Mouse (Mus musculus) forebrain, embryonic 12.5 days (tissue): ENCODE measurements around the gene Rora. TPM values are rescaled to one million over a fixed set of nuclear protein-coding genes. Genes with fewer than 3 reads are reported as not detected.

Source experiments
- ATAC-seq: fragments of 200-750 bp; cut with Nextera tagmentation; 2 replicates; pipeline ENCODE4 v1.8.0; 2017; ENCODE audit warnings: moderate TSS enrichment; ENCODE audit not compliant: low FRiP score
- H3K27ac ChIP-seq: fragments of 300-500 bp; sonication (generic); 2 replicates; pipeline ENCODE4 v1.5.1; 2016; ENCODE audit warnings: mild to moderate bottlenecking
- H3K27me3 ChIP-seq: fragments of 300-500 bp; sonication (generic); 2 replicates; pipeline ENCODE4 v1.6.1; 2016; ENCODE audit warnings: mild to moderate bottlenecking
- H3K36me3 ChIP-seq: fragments of 300-500 bp; sonication (generic); replicated peaks from 2 replicates; pipeline ENCODE4 v1.6.1; 2016; ENCODE audit warnings: mild to moderate bottlenecking
- H3K4me1 ChIP-seq: fragments of 300-500 bp; sonication (generic); 2 replicates; pipeline ENCODE4 v1.6.1; 2016
- H3K4me2 ChIP-seq: fragments of 300-500 bp; sonication (generic); 2 replicates; pipeline ENCODE4 v1.6.1; 2016; ENCODE audit warnings: mild to moderate bottlenecking, moderate library complexity
- H3K4me3 ChIP-seq: fragments of 300-500 bp; sonication (generic); replicated peaks from 2 replicates; pipeline ENCODE4 v1.5.1; 2016; ENCODE audit warnings: mild to moderate bottlenecking
- H3K9ac ChIP-seq: fragments of 300-500 bp; sonication (generic); 2 replicates; pipeline ENCODE4 v1.6.1; 2016; ENCODE audit warnings: mild to moderate bottlenecking
- H3K9me3 ChIP-seq: fragments of 300-500 bp; sonication (generic); 2 replicates; pipeline ENCODE4 v1.6.1; 2016
- WGBS: fragments of 180-500 bp; shearing (Covaris S2); methylation state at CpG from one replicate; pipeline ENCODE4 v1.1.7; 2016; 5-methylcytosine and 5-hydroxymethylcytosine counted together
- polyA plus RNA-seq: library from polyadenylated mRNA; unstranded; fragments of >200 nt; fragmentation: Nextera tagmentation; extraction: Ambion mirVana; gene quantifications from 2 replicates; pipeline ENCODE4 v1.2.1, GENCODE M21; 2016

Gene Rora
- polyA plus RNA-seq, 1 experiment from 2014 or later = 7.3 TPM

GRCm38 (mm10) chr9:69125787-69126161 lies 472.2 kb downstream of the Rora start:
- Histone ChIP-seq H3K9me3 (no peaks in the 10 kb centered on the region), H3K9ac (no peak overlapping the region), H3K4me3 (peak overlapping the region; percentile 21; the same call in 1 of the 2 replicates), H3K4me1 (peaks cover 17% of the 10 kb centered on the region), H3K4me2 (peak overlapping the region; percentile 51), H3K27ac (no peak overlapping the region), H3K27me3 (peaks cover 4% of the 10 kb centered on the region; the same call in 1 of the 2 replicates), H3K36me3 (no peaks in the 10 kb centered on the region)
- no peak for ATAC-seq
- WGBS = 51% methylated on average over 7 of the region's 7 CpGs

GRCm38 (mm10) chr9:69126595-69126994 lies 473.0 kb downstream of the Rora start:
- no peaks in the 10 kb centered on the region for H3K9me3 ChIP-seq
- H3K9ac ChIP-seq = no peak overlapping the region
- no peak for ATAC-seq
- no peak overlapping the region for H3K4me3 ChIP-seq
- H3K4me2 ChIP-seq = no peak overlapping the region
- H3K36me3 ChIP-seq = no peaks in the 10 kb centered on the region
- peaks cover 4% of the 10 kb centered on the region; the same call in 1 of the 2 replicates for H3K27me3 ChIP-seq
- H3K27ac ChIP-seq = no peak overlapping the region
- 94% methylated on average over 2 of the region's 2 CpGs for WGBS
- peaks cover 12% of the 10 kb centered on the region for H3K4me1 ChIP-seq

GRCm38 (mm10) chr9:69128335-69128734 lies 474.7 kb downstream of the Rora start:
- Histone ChIP-seq H3K4me1 (peaks cover 12% of the 10 kb centered on the region), H3K27me3 (peaks cover 4% of the 10 kb centered on the region; the same call in 1 of the 2 replicates), H3K9me3 (no peaks in the 10 kb centered on the region), H3K36me3 (no peaks in the 10 kb centered on the region), H3K4me3 (no peak overlapping the region), H3K27ac (no peak overlapping the region), H3K4me2 (no peak overlapping the region), H3K9ac (no peak overlapping the region)
- ATAC-seq = no peak
- WGBS = 86% methylated on average over 6 of the region's 6 CpGs

GRCm38 (mm10) chr9:69132995-69133394 lies 479.4 kb downstream of the Rora start:
- Histone ChIP-seq H3K27me3 (peaks cover 27% of the 10 kb centered on the region), H3K4me2 (no peak overlapping the region), H3K4me3 (no peak overlapping the region), H3K27ac (no peak overlapping the region), H3K9ac (no peak overlapping the region), H3K4me1 (peaks cover 10% of the 10 kb centered on the region), H3K36me3 (no peaks in the 10 kb centered on the region), H3K9me3 (no peaks in the 10 kb centered on the region)
- 77% methylated on average over 6 of the region's 6 CpGs for WGBS
- ATAC-seq = no peak

- WGBS = 69% methylated on average over 7 of the region's 7 CpGs
- Histone ChIP-seq H3K27me3 (peaks cover 31% of the 10 kb centered on the region), H3K36me3 (no peaks in the 10 kb centered on the region), H3K4me3 (no peak overlapping the region), H3K9ac (no peak overlapping the region), H3K9me3 (no peaks in the 10 kb centered on the region), H3K4me2 (no peak overlapping the region), H3K4me1 (peaks cover 10% of the 10 kb centered on the region), H3K27ac (no peak overlapping the region)
- ATAC-seq = no peak
Measured at GRCm38 (mm10) chr9:69133696-69134095, 480.1 kb downstream of the Rora start.

GRCm38 (mm10) chr9:69134604-69135003 lies 481.0 kb downstream of the Rora start:
- Histone ChIP-seq H3K27me3 (peaks cover 37% of the 10 kb centered on the region), H3K4me1 (peaks cover 10% of the 10 kb centered on the region), H3K4me2 (no peak overlapping the region), H3K36me3 (no peaks in the 10 kb centered on the region), H3K27ac (no peak overlapping the region), H3K9ac (no peak overlapping the region), H3K4me3 (no peak overlapping the region), H3K9me3 (no peaks in the 10 kb centered on the region)
- ATAC-seq = no peak
- WGBS = 86% methylated on average over 9 of the region's 9 CpGs

GRCm38 (mm10) chr9:69136821-69137220 lies 483.2 kb downstream of the Rora start:
- H3K4me3 ChIP-seq = no peak overlapping the region
- no peak for ATAC-seq
- 90% methylated on average over 5 of the region's 5 CpGs for WGBS
- H3K9me3 ChIP-seq = no peaks in the 10 kb centered on the region
- peaks cover 10% of the 10 kb centered on the region for H3K4me1 ChIP-seq
- peaks cover 37% of the 10 kb centered on the region for H3K27me3 ChIP-seq
- H3K36me3 ChIP-seq = no peaks in the 10 kb centered on the region
- H3K27ac ChIP-seq = no peak overlapping the region
- no peak overlapping the region for H3K4me2 ChIP-seq
- no peak overlapping the region for H3K9ac ChIP-seq

- no peaks in the 10 kb centered on the region for H3K9me3 ChIP-seq
- 0 out of 2 replicates have a peak, but pooled peaks have one; percentile 14 for ATAC-seq
- peaks cover 10% of the 10 kb centered on the region for H3K4me1 ChIP-seq
- H3K27ac ChIP-seq = no peak overlapping the region
- no peaks in the 10 kb centered on the region for H3K36me3 ChIP-seq
- H3K9ac ChIP-seq = no peak overlapping the region
- 20% methylated on average over 10 of the region's 10 CpGs for WGBS
- no peak overlapping the region for H3K4me3 ChIP-seq
- H3K4me2 ChIP-seq = peak overlapping the region; percentile 35
- H3K27me3 ChIP-seq = peaks cover 37% of the 10 kb centered on the region
Measured at GRCm38 (mm10) chr9:69137398-69137797, 483.8 kb downstream of the Rora start.

- H3K9me3 ChIP-seq = no peaks in the 10 kb centered on the region
- H3K27me3 ChIP-seq = peaks cover 31% of the 10 kb centered on the region
- H3K4me3 ChIP-seq = no peak overlapping the region
- WGBS = 76% methylated on average over 6 of the region's 6 CpGs
- H3K9ac ChIP-seq = no peak overlapping the region
- H3K27ac ChIP-seq = no peak overlapping the region
- no peak overlapping the region for H3K4me2 ChIP-seq
- no peaks in the 10 kb centered on the region for H3K36me3 ChIP-seq
- ATAC-seq = no peak
- H3K4me1 ChIP-seq = peaks cover 10% of the 10 kb centered on the region
Measured at GRCm38 (mm10) chr9:69140144-69140543, 486.6 kb downstream of the Rora start.

GRCm38 (mm10) chr9:69141859-69142258 lies 488.3 kb downstream of the Rora start:
- H3K27ac ChIP-seq = no peak overlapping the region
- no peaks in the 10 kb centered on the region for H3K9me3 ChIP-seq
- peaks cover 10% of the 10 kb centered on the region for H3K4me1 ChIP-seq
- WGBS = 74% methylated on average over 4 of the region's 4 CpGs
- no peaks in the 10 kb centered on the region for H3K36me3 ChIP-seq
- ATAC-seq = no peak
- peaks cover 13% of the 10 kb centered on the region; the same call in 1 of the 2 replicates for H3K27me3 ChIP-seq
- no peak overlapping the region for H3K4me2 ChIP-seq
- H3K9ac ChIP-seq = no peak overlapping the region
- H3K4me3 ChIP-seq = no peak overlapping the region

- peaks cover 6% of the 10 kb centered on the region for H3K27me3 ChIP-seq
- ATAC-seq = no peak
- 79% methylated on average over 1 of the region's 1 CpGs for WGBS
Measured at GRCm38 (mm10) chr9:69146937-69147336, 493.4 kb downstream of the Rora start.

GRCm38 (mm10) chr9:69150224-69150623 lies 496.6 kb downstream of the Rora start:
- Histone ChIP-seq H3K9ac (no peak overlapping the region), H3K36me3 (no peaks in the 10 kb centered on the region), H3K9me3 (0 out of 2 replicates have a peak, but pooled peaks cover 3% of the 10 kb centered on the region), H3K4me1 (peaks cover 9% of the 10 kb centered on the region; the same call in 1 of the 2 replicates), H3K4me3 (no peak overlapping the region), H3K27me3 (peaks cover 6% of the 10 kb centered on the region), H3K27ac (no peak overlapping the region), H3K4me2 (peak overlapping the region; percentile 19)
- ATAC-seq = no peak
- WGBS = 29% methylated on average over 14 of the region's 14 CpGs

More at GRCm38 (mm10) chr9:69146937-69147336, 493.4 kb downstream of the Rora start:
- no peak overlapping the region for H3K27ac ChIP-seq
- peaks cover 9% of the 10 kb centered on the region; the same call in 1 of the 2 replicates for H3K4me1 ChIP-seq
- H3K4me2 ChIP-seq = no peak overlapping the region
- no peaks in the 10 kb centered on the region for H3K36me3 ChIP-seq
- 0 out of 2 replicates have a peak, but pooled peaks cover 3% of the 10 kb centered on the region for H3K9me3 ChIP-seq
- H3K4me3 ChIP-seq = no peak overlapping the region
- H3K9ac ChIP-seq = no peak overlapping the region

- WGBS = 87% methylated on average over 5 of the region's 5 CpGs
- Histone ChIP-seq H3K9me3 (no peaks in the 10 kb centered on the region), H3K4me3 (no peak overlapping the region), H3K4me1 (peaks cover 9% of the 10 kb centered on the region; the same call in 1 of the 2 replicates), H3K27ac (no peak overlapping the region), H3K4me2 (no peak overlapping the region), H3K27me3 (peaks cover 3% of the 10 kb centered on the region), H3K36me3 (no peaks in the 10 kb centered on the region), H3K9ac (no peak overlapping the region)
- no peak for ATAC-seq
Measured at GRCm38 (mm10) chr9:69154684-69155083, 501.1 kb downstream of the Rora start.
